Mouse (Mus musculus) gastrocnemius, postnatal 36 days (tissue): ENCODE results near the gene Mbd5. TPM values are rescaled to one million over a fixed set of nuclear protein-coding genes. Genes with fewer than 3 reads are reported as not detected.
A peak's percentile ranks its signal among the peaks of the same experiment; 100 is the strongest.

Experiments used
- DNase-seq, 2 experiments: peaks; one replicate each; pipeline ENCODE4 v3.0.0; 2022
- intact Hi-C: fragments of 180-260 bp; cut with DNase I; formaldehyde crosslinking; loops from one replicate; pipeline ENCODE4 v1.15.1; 2025
- long read RNA-seq, 2 experiments: library from polyadenylated mRNA; stranded (forward); transcript quantifications; one replicate each; pipeline ENCODE4 v2.0.0; 2021
- total RNA-seq, 2 experiments: library from RNA; stranded (reverse); gene quantifications; 2 replicates each; pipeline ENCODE4 v1.2.3; 2021

The Mbd5 gene
- 10 to 100 TPM; 29.5 to 31.0 TPM for total RNA-seq
- long read RNA-seq, experiment 1, partial matches to known transcripts = 0 of 6 reads
- long read RNA-seq, experiment 1, other reads (novel, unspliced or antisense) = 6 of 6 reads
- long read RNA-seq, experiment 2, partial matches to known transcripts = 0 of 8 reads
- long read RNA-seq, experiment 2, other reads (novel, unspliced or antisense) = 8 of 8 reads

DNA sequence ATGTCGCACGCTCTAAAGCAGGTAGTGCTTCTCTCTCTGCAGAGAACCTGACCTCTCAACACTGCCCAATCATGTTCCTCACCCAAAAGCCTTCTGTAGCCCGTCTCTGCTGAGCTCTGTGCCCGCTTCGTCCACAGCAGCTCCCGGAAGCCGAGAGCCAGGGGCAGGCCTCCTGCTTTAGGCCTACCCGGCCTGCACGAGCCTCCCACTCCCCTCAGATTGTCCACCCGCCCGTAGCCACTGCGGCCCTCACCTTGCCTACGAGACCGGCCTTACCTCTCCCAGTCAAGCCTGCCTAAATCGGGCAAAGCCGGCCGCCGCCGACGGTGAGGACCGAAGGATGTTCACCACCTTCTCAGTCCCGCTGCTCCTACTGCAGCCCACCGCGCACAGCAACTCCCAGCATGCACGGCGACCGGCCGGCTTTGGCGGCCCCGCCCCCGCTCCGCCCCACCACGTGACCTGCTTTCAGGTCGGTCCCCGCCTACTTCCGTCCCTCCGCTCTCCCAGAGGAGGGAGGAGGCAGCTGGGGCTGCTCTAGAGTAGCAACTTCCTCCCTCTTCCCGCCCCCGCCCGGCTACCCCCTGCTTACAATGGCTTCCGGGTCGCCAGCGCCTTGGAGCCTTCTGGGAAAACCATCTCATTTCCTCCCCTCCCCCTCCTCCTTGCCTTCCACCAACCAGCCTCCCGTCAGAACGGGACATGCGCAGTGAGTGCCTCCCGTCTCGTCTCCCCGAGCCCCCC lies at the start of gene Mbd5:
Gene Mbd5, plus strand, starts transcription at position 668 of the 744 bp plus-strand sequence.
- intact Hi-C loops = no loop called here
- DNase-seq = peak; percentile 96 to 99

DNA sequence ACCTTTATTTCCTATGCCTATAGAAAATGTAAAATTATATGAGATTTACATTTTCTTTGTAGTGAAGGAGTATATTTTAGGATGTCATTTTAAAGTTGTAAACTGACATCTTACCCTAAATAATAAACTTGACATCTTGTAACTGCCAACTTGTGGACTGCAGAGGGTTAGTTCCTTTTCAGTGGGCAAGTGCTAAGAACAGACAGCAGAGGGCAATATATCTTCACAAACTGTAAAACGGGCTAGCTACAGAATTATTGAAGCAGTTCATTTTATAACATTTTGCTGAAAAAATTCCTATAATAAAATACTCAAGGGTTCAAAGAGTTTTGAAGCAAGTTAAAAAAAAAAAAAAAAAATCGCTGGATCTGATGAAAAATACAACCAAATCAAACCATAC lies 40.4 kb upstream of the Mbd5 start:
- DNase-seq = no peak
- intact Hi-C loops = loop anchor here (2.0 to 10.0 kb wide), 2 partner anchors 404 to 826 kb away; no protein-coding TSS in a partner anchor

DNA sequence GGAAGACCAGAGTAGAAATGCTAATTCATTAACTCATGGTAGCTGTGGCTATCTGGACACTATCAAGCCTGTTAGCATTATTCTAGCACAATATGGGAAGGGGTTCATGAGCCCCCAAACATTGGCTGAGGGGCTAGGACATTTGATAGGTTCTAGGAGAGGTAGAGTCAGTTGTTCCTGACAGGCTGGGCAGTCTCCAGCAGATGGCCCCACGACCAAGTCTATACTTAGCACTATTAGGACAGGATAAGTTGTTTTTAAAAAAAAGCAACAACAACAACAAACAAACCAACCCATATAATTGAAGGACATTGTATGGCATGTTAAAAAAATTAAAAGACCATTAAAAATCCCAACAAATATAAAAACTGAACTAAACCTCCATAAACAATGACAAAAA lies 35.1 kb upstream of the Mbd5 start:
- no peak for DNase-seq
- intact Hi-C loops = no loop called here

DNA sequence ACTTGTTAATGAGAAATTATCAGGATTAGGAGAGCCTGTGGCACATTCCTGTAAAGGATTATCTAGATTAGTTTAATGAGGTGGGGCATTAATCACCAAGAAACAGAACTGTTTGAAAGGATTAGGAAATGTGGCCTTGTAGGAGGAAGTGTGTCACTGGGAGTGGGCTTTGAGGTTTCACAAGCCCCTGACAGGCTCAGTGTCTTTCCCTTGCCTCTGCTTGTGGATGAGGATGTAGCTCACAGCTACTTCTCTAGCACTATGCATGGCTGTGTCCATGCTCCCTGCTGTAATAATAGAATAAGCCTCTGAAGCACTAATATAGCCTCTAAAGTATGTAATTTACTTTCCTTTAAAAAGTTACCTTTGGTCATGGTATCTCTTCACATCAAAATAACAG lies 33.5 kb upstream of the Mbd5 start:
- intact Hi-C loops = no loop called here
- no peak for DNase-seq

DNA sequence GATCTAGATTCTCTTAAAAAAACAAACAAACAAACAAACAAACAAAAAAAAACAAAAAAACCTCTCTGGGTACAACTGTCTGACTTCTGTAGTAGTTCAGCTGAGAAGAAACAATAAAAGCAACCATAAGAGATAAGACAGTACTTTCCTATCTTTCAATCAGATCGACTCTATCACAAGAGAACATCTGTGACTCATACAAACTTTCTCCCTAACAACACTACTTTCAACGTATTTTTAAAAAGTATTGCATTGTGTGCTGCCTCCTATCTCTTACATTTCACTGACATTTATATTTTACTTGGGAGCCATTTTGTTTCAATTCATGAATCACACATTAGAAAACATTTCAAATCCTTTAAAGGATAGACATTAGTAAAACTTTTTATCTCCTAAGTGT lies 14.2 kb upstream of the Mbd5 start:
- DNase-seq = no peak
- intact Hi-C loops = no loop called here

DNA sequence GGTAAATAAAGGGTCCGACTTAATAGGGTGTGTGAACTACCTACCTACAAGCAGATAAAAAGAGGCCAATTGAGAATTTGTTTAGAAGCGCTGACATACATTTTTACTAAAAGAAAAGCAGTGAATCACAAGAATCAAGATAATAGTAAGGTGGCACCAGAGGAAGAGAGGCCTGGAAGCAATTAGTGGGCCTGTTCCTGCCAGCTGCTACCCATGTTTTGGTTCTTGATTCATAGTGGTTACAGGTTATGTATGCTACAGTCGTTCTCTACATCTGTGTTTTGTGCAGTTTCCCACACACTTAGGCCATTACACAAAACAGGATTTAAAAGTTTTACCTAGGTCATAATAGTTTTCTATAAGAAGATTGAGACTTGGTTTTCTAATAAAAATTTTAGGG lies 1.5 kb upstream of the Mbd5 start:
- intact Hi-C loops = no loop called here
- DNase-seq = no peak

DNA sequence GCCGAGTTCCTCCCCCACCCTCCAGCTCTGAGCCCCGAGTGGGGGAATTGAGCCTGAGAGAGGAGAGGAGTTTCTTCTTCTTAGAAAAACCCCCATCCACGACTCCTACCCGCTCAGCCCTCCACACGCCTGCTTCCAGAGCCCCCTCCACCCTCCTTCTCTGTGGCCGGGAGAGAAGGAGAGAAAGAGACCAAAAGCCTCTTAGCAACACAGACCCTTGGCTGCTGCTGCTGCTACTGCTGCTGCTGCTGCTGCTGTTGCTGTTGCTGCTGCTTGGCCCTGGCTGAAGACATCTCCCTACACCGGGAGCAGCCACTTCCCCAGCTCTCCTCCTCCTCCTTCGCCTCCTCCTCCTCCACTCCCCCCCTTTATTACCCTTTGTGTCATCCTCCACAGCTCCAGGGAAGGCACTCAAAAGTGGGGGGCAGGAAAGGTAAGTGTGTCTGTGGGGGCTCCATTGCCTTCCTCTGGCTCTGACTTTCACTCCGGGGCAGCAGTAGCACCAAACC lies 489 bp downstream of the Mbd5 start:
- DNase-seq = peak; percentile 7 to 33
- intact Hi-C loops = no loop called here

DNA sequence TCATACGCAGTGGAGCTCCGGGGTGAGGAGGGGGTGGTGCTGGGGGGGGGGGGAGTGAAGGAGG lies 776 bp downstream of the Mbd5 start, which contains the start of gene Orc4:
Gene Orc4, minus strand, starts transcription at position 26 of the 64 bp plus-strand sequence.
- no peak for DNase-seq
- intact Hi-C loops = no loop called here

DNA sequence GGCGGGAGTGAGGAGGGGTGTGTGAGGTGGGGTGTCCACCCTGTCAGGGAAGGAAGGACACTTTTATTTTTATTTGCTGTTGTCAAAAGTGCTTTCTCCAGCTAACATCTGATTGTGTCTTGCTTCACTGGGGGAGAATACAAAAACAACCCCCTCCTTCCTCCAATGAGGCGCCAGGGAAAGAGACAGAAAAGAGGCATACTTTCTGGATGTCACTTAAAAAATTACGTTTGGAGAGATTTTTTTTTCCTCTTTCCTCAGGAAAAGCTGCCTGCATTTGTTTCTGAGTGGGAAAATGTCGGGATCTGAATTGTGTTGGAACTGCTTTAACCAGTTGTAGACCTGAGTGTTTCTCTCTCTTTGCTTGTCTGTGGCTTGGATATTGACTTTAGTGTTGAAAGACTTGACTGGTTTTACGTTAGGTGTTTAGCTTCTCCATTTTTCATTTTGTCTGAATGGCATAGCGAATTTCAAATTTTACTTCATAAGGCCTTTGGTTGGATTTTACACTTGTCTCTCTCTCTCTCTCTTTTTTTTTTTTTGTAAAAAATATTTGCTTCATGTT lies 1.1 kb downstream of the Mbd5 start:
- intact Hi-C loops = no loop called here

DNA sequence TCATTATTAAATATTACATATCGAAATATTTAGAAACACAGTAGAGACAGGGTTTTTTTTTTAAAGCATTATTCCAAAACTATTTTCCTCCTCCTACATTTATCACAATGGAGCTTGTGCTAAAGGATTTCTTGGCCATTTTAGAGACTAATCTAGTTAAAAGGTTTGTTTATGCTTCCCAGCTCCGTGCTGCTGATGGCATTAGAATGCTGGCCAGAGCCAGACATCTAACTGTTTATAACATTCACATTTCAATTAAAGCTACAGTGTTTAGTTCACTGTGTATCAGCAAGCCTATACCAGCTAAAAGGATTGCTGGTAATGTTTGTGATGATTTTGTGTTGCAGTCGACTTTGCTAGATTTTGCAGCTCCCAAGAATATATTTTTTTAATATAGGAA lies 7.3 kb downstream of the Mbd5 start:
- DNase-seq = no peak
- intact Hi-C loops = no loop called here

More for the DNA sequence above, 1.1 kb downstream of the Mbd5 start:
- DNase-seq = no peak

DNA sequence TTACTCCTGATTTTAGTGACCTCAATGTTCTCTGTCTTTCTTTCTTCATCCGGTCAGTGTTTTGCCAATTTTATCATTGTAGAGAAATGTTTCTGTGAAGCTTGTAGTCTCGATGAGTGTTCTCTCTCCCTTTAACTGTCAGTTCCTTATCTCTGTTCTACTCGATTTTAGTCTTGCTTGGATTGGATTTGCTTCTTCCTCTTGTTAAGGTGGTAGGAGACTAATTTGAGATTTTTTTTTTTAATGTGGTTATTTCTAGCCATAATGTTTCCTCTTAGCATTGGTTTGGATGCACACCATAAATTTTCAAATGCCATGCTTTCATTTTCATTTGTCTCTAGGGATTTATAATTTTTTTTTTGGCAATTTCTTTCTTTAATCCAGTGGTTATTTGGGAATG lies 29.6 kb downstream of the Mbd5 start:
- no peak for DNase-seq
- intact Hi-C loops = no loop called here

DNA sequence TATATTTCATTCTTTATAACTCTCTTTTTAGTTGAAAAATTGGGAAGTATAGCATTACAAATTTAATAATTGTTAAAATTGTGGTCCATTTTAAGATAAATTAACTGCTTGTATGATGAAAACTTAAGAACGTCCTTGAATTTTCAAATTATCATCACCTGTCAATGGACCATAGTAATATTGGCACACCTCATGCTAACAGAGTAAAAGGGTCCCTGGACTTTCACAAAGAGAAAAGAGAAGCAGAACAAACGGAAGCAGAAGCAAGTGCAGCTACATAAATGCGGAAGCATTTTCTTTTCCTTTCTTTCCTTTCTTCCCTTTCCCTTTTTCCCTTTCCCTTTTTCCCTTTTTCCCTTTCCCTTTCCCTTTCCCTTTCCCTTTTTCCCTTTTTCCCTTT lies 41.0 kb downstream of the Mbd5 start:
- no peak for DNase-seq
- intact Hi-C loops = no loop called here

DNA sequence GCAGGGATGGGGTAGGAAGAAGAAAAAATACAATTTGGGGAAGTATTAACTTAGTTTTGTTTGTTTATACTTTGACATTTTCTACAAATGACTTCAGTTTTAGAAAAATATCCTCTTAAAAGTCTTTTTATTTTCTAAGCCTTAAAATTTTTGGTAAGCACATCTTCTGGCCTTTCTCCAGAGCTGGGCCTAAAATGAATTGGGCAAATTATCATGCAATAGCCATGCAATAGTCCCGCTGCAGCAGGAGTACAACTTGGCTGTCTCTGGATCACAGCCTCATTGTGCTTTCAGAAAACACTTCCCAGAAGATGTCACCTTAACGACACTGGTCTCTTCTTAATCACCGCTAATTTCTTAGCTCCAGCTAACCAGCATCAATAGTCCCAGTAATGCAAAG lies 91.2 kb downstream of the Mbd5 start:
- peak in 1 of 2 experiments; percentile 5 for DNase-seq
- intact Hi-C loops = no loop called here

DNA sequence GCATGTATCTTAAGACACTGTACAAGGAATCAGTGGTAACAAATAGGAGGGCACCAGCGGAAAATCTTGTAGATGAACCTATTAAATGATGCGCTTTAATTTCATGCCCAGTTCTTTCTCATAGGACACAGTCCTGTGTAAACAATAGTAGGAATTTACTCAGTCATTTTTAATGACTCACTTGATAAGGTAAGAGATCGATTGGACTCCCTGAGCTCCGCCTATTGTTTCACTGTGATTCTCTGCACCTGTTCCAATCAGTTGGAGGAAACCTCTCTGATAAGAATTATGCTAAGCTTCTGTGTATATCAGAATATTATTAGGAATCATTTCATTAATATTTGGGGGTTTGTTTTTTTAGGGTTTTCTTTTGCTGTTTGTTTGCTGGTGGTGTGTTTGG lies 100.7 kb downstream of the Mbd5 start:
- intact Hi-C loops = no loop called here

DNA sequence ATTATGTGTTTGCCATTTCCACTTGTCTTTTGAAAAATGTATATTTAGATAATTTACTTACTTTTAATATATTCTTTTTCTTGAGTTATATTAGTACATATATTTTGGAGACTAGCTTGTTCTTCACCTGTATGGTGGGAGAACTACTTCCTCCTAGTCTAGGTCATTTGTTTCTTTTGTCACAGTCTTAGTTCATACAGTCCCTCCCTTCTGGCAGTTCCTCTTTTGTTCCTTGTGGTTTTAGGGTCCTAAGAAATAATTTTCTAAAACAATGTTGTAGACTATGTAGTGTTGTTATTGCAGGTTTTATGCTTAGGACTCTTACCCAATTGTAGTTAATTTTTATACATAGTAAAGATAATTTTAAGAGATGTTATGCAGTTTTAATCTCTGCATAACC lies 118.6 kb downstream of the Mbd5 start:
- no peak for DNase-seq
- intact Hi-C loops = no loop called here

More for the DNA sequence above, 100.7 kb downstream of the Mbd5 start:
- DNase-seq = no peak

DNA sequence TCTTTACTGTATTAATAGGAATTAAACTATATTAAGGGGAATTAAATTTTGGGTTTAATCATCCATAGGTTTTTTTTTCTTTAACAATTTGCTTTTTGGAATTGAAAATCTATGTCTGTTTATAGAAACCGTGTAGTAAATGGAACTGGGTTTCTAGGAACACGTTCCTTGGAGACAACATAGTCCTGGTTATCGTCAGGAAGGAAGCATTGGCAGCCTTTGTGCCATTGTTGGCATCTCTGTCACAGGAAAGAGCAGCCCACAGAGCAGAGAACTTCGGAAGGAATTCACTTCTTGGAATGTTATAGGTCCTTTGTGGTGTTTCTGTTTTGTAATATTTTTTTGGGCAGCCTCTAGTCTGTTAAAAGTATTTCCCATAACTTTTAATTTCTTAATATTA lies 135.7 kb downstream of the Mbd5 start:
- intact Hi-C loops = no loop called here
- no peak for DNase-seq

DNA sequence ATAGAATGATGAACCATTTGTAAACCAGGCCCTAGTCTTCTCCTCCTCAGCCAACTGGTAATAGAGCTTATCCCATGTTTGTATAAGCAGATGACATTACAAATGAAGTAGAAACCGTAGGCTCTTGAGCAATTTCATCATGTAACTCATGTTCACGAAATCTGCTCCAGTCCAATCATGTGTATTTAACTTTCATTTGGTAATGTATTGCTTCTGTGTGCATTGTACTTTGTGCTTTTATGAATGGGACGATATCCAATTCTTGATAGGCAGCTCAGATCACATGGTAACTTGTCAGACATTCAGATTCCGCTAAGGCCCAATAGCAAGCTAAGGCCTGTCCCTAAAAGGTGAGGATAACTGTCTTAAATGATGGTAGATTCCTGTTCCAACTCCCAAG lies 141.5 kb downstream of the Mbd5 start:
- intact Hi-C loops = no loop called here
- no peak for DNase-seq

DNA sequence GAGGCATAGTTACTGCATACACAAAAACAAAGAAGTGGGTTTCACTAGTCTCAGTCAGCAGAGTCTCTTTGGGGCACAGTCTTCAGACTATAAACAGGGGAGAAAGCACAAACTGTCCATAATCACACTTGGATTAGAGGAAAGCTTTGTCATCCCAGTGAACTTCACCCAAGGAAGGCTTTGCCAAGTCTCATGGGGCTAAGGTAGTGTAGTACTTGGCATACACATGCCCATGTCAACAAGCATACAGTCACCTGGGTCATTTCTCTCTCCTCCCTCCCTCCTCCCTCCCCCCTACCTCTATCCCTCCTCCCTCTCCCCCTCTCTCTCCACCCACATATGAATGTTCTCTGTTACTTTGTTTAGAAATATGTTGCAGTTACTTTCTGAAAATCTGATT lies 147.5 kb downstream of the Mbd5 start:
- DNase-seq = no peak
- intact Hi-C loops = no loop called here

DNA sequence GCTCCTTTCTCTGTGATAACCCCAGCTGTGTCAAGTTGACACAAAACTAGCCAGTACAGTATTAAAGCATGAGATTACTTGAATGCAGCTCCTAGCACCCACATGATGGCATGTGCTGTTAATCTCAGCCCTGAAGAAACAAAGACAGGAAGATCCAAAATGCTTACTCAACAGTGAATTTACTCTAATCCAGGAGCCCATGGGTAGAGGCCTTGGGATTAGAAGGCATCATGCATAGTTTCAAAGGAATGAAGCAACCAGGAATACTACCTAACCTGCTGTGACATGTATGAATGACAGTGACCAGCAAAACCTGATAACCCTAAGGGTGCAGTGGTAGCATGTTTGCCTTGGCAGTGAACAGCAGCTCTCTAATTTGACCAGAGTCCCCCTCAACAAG lies 159.6 kb downstream of the Mbd5 start:
- no peak for DNase-seq
- intact Hi-C loops = no loop called here

DNA sequence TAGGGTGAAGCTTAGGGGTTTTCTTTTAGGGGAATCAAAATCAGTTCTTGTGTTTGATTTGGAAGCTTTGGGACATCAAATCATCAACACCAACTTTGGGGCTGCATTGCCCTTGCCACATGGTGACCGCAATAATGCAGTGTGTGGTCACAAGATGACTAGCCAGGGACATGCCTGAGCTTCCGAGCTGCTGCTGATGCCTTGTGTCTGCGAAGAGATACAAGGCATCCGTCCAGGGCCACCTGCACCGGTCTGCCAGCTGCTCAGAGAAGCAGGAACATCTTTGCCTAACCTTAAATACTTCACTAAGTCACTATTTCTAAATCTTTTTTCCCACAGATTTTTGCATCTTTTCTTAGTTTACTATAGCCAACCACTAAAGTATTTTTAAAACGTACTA lies 170.6 kb downstream of the Mbd5 start:
- intact Hi-C loops = no loop called here

DNA sequence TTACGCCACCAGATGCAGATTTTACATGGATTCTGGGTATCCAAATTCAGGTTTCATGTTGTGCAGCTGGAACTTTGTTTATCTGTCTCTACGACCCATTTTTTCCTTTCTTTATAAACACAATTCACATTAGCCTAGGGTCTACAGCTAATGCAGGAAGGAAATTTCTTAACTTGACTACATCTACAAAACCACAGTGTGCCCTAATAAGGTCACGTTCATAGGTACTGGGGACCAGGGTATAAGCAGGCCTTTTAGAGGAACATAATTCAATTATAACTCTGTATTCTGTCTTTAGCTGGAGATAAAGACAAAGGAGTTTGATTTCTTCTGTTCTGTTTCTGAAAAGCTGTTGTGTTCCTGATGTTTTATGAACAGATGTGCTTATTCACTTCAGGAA lies 172.3 kb downstream of the Mbd5 start:
- intact Hi-C loops = no loop called here
- DNase-seq = no peak

More for the DNA sequence above, 170.6 kb downstream of the Mbd5 start:
- DNase-seq = no peak

DNA sequence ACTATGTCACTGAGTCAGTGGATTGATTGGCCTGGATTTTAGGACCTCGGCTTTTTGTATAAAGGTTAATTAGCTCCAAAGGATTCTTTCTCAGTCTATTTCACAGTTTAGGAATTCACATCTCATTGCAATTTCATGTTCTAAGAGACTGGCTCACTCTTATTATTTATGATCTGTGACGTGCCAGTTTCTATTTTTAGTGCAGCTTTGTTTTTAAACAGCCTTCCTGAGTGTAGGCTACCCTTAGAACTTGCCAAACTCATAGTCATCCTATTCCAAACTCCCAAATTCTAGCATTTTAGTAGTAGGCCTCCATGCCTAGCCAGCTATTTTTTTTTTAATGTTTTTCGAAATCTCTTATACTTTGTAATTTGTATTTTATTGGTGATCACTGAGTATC lies 192.9 kb downstream of the Mbd5 start:
- intact Hi-C loops = no loop called here
- no peak for DNase-seq

DNA sequence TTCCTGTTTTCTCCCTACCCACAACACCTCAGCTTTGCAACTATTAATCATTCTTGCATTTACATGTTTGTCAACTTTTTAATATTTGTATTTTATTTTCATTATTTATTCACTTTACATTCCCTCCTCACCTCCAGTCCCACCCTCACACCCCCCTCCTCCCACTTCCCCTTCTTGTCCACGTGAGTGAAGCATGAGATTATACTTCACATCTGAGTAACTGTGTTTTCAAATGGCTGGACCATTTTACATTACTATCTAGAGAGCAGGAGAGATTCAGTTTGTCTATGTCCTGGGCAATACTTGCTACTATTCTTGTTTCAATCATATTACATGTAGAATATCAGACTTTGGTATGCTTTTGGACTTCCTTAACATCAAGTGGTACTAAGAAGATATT lies 204.3 kb downstream of the Mbd5 start:
- DNase-seq = no peak
- intact Hi-C loops = no loop called here
